Mouse (Mus musculus) left cerebral cortex, adult 8-10 months (tissue): Measurements from ENCODE around the gene Nfs1. TPM values are rescaled to one million over a fixed set of nuclear protein-coding genes. Genes with fewer than 3 reads are reported as not detected.
"Not testable (repeated sequence)": the region's sequence is repeated elsewhere in the genome, so short reads cannot be mapped to it uniquely, and the experiment has no call there.

Experiments
- DNase-seq, 2 experiments: peaks; one replicate each; pipeline ENCODE4 v3.0.0; 2022; ENCODE audit warnings: low spot score in 2 of 2
- total RNA-seq, 4 experiments: library from RNA; stranded (reverse); gene quantifications; 2 replicates each; pipeline ENCODE4 v1.2.4; 2022

Nfs1 gene
- total RNA-seq, 4 experiments from 2014 or later, result 40.8 to 43.5 (median 42.8) TPM

- DNase-seq, result no peak
Measured at GRCm38 (mm10) chr2:156145486-156146130, 1.6 kb upstream of the Nfs1 start.

GRCm38 (mm10) chr2:156143367-156143766, 619 bp downstream of the Nfs1 start:
- no peak for DNase-seq

- no peak for DNase-seq
Measured at GRCm38 (mm10) chr2:156142820-156143219, 1.2 kb downstream of the Nfs1 start.

GRCm38 (mm10) chr2:156135695-156136094, 8.3 kb downstream of the Nfs1 start:
- DNase-seq, result no peak

- no peak for DNase-seq
Measured at GRCm38 (mm10) chr2:156134161-156134560, 9.8 kb downstream of the Nfs1 start.

GRCm38 (mm10) chr2:156126992-156127391, 17.0 kb downstream of the Nfs1 start, which contains the start of gene Gm28036:
TSS of gene Gm28036 (minus strand) at chr2:156127092.
- no peak for DNase-seq

GRCm38 (mm10) chr2:156123731-156124130, 20.3 kb downstream of the Nfs1 start:
- DNase-seq, result no peak

GRCm38 (mm10) chr2:156119566-156119965, 24.4 kb downstream of the Nfs1 start:
- no peak for DNase-seq

GRCm38 (mm10) chr2:156112080-156112423, 31.9 kb downstream of the Nfs1 start:
- DNase-seq, result not testable (repeated sequence)

- DNase-seq, result peak; percentile 78 to 83
Measured at GRCm38 (mm10) chr2:156111358-156112079, 32.5 kb downstream of the Nfs1 start, which contains the start of the genes Cpne1 and Rbm12. TSS of gene Cpne1 (minus strand) at chr2:156111965. TSS of gene Rbm12 (minus strand) at chr2:156111978.

- no peak for DNase-seq
Measured at GRCm38 (mm10) chr2:156110627-156111357, 33.2 kb downstream of the Nfs1 start.

- DNase-seq, result no peak
Measured at GRCm38 (mm10) chr2:156091926-156092325, 52.1 kb downstream of the Nfs1 start.

GRCm38 (mm10) chr2:156089799-156090198, 54.2 kb downstream of the Nfs1 start:
- no peak for DNase-seq

GRCm38 (mm10) chr2:156087391-156088110, 56.4 kb downstream of the Nfs1 start:
- DNase-seq, result no peak

- DNase-seq, result no peak
Measured at GRCm38 (mm10) chr2:156084541-156084940, 59.4 kb downstream of the Nfs1 start.

GRCm38 (mm10) chr2:156080391-156080790, 63.6 kb downstream of the Nfs1 start:
- DNase-seq, result no peak

GRCm38 (mm10) chr2:156079674-156080073, 64.3 kb downstream of the Nfs1 start:
- no peak for DNase-seq

GRCm38 (mm10) chr2:156079183-156079560, 64.8 kb downstream of the Nfs1 start:
- DNase-seq, result no peak

- no peak for DNase-seq
Measured at GRCm38 (mm10) chr2:156078421-156079182, 65.4 kb downstream of the Nfs1 start.

- DNase-seq, result no peak
Measured at GRCm38 (mm10) chr2:156077461-156077860, 66.5 kb downstream of the Nfs1 start.

GRCm38 (mm10) chr2:156073725-156074124, 70.3 kb downstream of the Nfs1 start:
- DNase-seq, result no peak
